Mouse (Mus musculus) ES-Bruce4 (cell line): ENCODE results near the gene Lgals2.
A peak's percentile ranks its signal among the peaks of the same experiment; 100 is the strongest.

Experiments
- CTCF ChIP-seq: IDR thresholded peaks from one replicate; pipeline ENCODE4 v1.8.1; 2011; ENCODE audit warnings: low read depth, low read length
- EP300 ChIP-seq: IDR thresholded peaks from 2 replicates; pipeline ENCODE4 v1.6.1; 2011; ENCODE audit warnings: low read depth, low read length; ENCODE audit not compliant: insufficient read depth
- POLR2A ChIP-seq: IDR thresholded peaks from one replicate; pipeline ENCODE4 v1.8.1; 2011; ENCODE audit warnings: low read length; ENCODE audit not compliant: insufficient read depth

- TF ChIP-seq CTCF (no peak), POLR2A (no peak), EP300 (peak; percentile 47; the same call in 1 of the 2 replicates)
Measured at GRCm38 (mm10) chr15:78807141-78807540, 48.2 kb downstream of the Lgals2 start.
